Mouse (Mus musculus) urinary bladder, postnatal 36 days (tissue): ENCODE measurements around the gene Itpk1.

Source experiments
- DNase-seq, 2 experiments: peaks; one replicate each; pipeline ENCODE4 v3.0.0; 2022; ENCODE audit warnings: low spot score in 2 of 2, mixed read lengths in 1 of 2

The Itpk1 gene

GRCm38 (mm10) chr12:102713153-102713865 is 8.6 kb upstream of the Itpk1 start:
- no peak for DNase-seq

DNA sequence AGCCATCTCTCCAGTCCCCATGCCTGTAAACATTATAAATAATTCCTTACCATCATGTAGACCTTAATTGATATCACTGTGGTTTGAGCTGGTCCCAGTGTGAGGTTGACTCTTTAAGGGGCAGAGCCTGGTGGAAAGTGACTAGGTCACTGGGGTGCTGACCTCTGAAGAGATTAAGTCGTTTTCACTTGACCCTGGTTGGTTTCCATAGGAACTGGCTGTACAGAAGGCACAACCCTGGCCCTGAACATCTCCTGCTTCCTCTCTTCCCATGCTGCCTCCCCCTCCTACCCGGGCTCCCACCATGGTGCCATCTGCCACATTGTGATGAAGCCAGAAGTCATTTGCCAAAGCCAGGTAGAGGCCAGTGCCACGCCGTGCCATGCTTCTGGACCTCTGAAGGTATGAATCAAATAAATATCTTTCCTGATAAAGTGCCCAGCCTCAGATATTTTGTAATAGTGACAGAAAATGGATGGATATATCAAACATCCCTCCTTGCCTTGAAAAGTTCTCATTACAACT is 6.2 kb upstream of the Itpk1 start:
- no peak for DNase-seq

DNA sequence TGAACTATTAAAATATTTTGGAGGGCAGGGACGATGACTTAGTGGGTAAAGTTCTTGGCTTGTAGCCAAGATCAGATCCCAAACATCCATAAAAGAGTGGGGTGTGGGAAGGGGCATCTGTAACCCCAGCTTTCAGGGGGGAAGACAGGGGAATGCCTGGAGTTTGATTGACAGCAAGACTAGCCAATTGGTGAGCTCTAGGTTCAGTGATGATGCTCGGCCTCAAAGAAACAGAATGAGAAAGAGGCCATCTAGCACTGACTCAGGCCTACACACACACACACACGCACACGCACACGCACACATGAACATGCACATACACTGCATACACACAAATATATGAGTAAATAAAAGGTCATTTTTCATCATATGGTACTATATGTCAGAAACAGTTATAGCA is 5.2 kb upstream of the Itpk1 start:
- no peak for DNase-seq

GRCm38 (mm10) chr12:102708220-102708619 is 3.5 kb upstream of the Itpk1 start:
- DNase-seq: peak; percentile 38 to 57

DNA sequence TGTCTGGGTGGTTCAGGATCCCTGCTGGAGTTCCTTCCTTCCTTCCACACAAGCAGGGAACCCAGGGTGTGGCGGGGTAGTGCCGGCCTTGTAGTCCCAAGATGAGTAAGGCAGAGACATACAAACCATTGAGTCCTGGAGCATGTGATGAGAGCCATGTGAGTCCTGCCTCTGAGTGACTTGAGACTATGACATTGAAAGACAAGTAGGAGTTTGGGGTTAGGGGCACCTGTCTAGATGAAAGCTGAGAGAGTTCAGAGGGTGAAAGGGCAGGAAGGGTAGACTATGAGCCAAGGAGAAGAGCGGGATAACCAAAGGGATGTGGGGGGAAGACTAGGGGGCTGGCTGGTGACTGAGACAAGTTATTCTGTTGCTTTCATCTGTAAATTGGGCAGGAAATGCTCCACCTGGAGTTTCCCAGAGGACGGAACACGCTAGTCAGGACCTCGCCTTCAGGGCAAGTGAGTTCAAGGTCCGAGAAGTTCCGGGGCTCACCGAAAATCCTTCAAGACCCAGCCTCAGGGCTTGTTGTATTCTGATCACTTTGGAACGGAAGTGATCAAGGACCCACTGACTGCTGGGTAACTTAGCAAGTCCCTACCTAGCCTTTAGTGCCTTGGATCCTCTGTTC is 2.2 kb upstream of the Itpk1 start:
- no peak for DNase-seq

- DNase-seq: no peak
Observed at GRCm38 (mm10) chr12:102705906-102706640, 1.3 kb upstream of the Itpk1 start.

- DNase-seq: peak; percentile 63 to 80
Observed at GRCm38 (mm10) chr12:102705216-102705871, 614 bp upstream of the Itpk1 start.

- no peak for DNase-seq
Observed at GRCm38 (mm10) chr12:102703921-102704408, 765 bp downstream of the Itpk1 start.

DNA sequence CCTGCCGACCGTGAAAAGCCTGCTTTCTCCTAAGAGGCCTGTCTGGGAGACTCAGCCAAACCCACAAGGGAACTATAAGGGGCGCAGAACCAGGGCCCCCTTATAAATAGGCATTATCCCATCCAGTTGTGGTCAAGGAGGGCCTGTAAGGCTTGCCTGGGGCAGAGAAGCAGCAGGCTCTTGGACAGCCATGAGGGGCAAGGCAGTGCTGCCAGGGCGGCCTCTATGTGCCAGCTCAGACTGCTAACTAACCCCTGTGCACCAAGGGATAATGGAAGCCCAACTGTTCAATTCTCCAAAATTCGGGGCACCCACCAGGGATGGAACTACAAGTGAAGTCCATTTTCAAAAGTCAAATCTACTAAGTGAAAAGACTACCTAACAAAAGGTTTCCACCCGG is 1.3 kb downstream of the Itpk1 start:
- DNase-seq: no peak

GRCm38 (mm10) chr12:102703111-102703412 is 1.7 kb downstream of the Itpk1 start:
- DNase-seq: no peak

DNA sequence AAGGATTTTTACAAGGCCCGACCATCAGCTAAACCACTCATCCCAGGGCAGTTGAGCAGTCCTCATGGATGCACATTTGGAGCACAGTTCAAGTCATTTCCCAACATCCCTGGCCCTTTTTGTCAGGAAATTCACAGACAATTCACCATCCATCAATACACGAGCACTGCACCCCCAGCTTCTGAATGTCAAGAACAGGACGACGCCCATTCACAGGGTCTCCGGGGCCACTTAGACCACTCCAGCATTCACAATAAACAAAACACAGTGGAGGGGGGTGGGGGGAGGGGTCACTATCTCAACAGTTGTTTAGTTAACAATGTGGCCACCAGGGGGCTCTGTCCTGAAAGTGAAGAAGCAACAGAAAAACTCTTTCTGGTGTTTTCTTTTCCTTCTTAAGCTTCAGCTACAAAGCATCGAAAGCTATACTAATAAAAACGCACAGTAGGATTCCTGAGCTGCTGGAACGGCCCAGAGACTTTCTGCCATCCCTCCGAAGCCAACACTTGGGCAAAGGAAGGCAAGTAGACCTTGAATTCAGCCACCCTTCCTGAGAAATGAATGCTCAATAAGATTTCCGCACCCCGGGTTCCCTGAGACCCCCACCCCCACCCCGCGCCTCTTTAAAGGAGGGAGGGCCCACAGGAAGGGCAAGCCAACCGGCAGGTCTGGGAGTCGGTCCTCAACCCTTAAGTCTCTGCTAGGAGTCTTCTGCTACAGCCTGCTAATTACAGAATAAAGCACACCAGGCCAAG is 2.2 kb downstream of the Itpk1 start:
- peak; percentile 60 to 72 for DNase-seq

- DNase-seq: no peak
Observed at GRCm38 (mm10) chr12:102701691-102702207, 3.0 kb downstream of the Itpk1 start.

DNA sequence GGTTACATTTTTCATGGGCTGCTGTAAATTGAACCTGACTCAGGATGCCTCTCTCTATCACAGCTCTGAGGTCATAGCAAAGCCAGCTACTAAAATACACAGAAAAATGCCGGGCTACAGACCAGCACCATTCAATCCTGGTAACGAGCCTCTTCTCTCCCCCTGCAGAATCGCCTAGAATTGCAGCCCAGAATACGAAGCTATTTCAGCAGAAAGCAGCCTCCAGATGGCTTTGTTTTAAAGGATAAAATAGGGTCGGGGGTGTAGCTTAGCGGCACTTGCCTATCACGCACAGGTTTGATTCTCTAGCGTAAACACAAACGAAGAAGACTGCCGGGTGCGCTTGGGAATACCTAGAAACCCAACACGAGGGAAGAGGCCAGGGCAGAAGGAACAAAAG is 4.3 kb downstream of the Itpk1 start:
- no peak for DNase-seq

- DNase-seq: no peak
Observed at GRCm38 (mm10) chr12:102699156-102699555, 5.6 kb downstream of the Itpk1 start.

- no peak for DNase-seq
Observed at GRCm38 (mm10) chr12:102698089-102698684, 6.5 kb downstream of the Itpk1 start.

GRCm38 (mm10) chr12:102697381-102697780 is 7.3 kb downstream of the Itpk1 start:
- DNase-seq: no peak

DNA sequence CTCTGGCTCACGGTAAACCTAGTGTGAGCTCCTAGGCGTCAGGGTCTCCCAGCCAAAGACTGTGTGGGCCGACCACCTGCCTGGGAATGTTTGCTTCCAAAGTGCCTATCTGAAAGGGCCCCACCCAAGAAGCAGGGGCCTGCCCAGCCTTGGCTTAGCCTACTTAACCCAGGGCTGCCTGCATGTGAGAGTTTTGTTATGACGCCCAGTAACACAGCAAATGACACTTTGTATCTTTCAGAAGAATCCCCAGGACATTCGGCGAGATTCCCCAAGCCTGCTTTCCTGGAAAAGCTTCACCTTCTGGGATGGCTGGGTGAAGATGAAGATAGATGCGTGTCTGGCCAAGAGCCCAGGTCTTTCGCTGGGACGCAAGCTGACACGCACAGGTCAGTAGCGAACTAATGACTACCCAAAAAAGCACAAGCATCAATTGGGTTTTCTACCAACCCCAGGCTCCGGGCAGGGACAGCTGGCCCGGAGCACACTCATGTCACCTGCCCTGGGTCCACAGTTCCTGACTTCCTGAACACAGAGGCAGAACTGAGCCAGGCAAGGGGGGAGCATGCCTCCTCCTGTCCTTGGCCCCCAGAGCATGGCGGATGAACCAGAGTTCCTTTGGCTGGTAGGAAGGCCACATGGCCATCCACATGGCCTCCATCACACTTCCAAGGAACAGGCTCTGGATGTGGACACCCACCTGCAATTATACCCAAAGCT is 7.9 kb downstream of the Itpk1 start:
- DNase-seq: no peak

DNA sequence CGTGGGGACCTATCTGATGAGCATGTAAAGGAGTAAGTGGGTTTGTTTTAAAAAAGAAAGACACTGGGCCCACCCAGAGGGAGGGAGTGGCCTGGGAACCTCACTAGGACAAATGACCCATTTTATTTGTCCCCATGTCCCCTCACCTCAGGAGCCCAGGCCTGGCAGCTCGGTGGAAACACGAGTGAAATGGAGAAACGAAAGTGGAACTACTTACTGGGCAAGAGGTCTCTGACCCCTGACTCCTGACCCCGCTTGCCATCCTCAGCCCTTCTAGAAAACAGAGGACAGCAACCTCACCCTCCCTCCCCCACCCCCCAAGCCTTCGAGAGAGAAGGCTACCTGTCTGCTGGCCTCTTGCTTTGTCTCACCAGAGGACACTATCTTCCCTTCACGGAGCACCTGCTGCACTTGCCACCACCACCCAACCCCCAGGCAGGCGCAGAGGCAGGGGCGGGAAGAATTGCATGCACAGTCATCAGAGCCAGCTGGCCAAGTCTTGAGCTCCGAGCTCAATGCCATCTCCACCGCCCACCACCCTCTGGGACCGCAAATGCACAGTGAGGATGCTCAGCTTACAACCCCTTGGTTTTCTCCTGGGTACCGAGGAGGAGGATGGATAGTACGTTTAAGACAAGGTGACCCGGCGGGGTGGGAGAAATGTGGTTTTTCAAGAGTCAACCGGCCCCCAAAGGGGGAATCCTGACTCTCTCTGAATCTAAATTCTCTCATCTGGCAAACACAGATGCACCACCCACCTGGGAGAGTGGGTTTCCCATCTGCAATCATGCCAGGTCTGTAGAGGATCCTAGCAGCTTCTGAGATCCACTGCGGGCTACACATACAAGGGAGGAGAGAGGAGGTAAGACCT is 9.1 kb downstream of the Itpk1 start:
- DNase-seq: no peak

GRCm38 (mm10) chr12:102691761-102692160 is 13.0 kb downstream of the Itpk1 start:
- DNase-seq: no peak
